Mouse (Mus musculus) lung, embryonic 14.5 days (tissue): ENCODE measurements around the gene Uqcrc1. TPM values are rescaled to one million over a fixed set of nuclear protein-coding genes. Genes with fewer than 3 reads are reported as not detected.

ENCODE experiments used
- ATAC-seq: fragments of 200-750 bp; cut with Nextera tagmentation; 2 replicates; pipeline ENCODE4 v1.8.0; 2017; ENCODE audit warnings: mild to moderate bottlenecking, moderate TSS enrichment, moderate library complexity; ENCODE audit not compliant: insufficient read depth
- DNase-seq: peaks from one replicate; pipeline ENCODE4 v3.0.0-alpha.2; 2015
- H3K27ac ChIP-seq: fragments of 300-500 bp; sonication (generic); 2 replicates; pipeline ENCODE4 v1.5.1; 2014; ENCODE audit warnings: low read depth, mild to moderate bottlenecking, moderate library complexity
- H3K27me3 ChIP-seq: fragments of 300-500 bp; sonication (generic); 2 replicates; pipeline ENCODE4 v1.6.1; 2014; ENCODE audit warnings: low read length, control low read depth; ENCODE audit not compliant: insufficient read depth
- H3K36me3 ChIP-seq: fragments of 300-500 bp; sonication (generic); 2 replicates; pipeline ENCODE4 v1.6.1; 2014; ENCODE audit warnings: control low read depth; ENCODE audit not compliant: insufficient read depth
- H3K4me1 ChIP-seq: fragments of 300-500 bp; sonication (generic); 2 replicates; pipeline ENCODE4 v1.6.1; 2014; ENCODE audit warnings: antibody characterized with exemption, control low read depth; ENCODE audit not compliant: insufficient read depth
- H3K4me2 ChIP-seq: fragments of 300-500 bp; sonication (generic); 2 replicates; pipeline ENCODE4 v1.6.1; 2014; ENCODE audit warnings: mild to moderate bottlenecking
- H3K4me3 ChIP-seq: fragments of 300-500 bp; sonication (generic); 2 replicates; pipeline ENCODE4 v1.5.1; 2014; ENCODE audit warnings: low read depth, low read length
- H3K9ac ChIP-seq: fragments of 300-500 bp; sonication (generic); 2 replicates; pipeline ENCODE4 v1.6.1; 2014
- H3K9me3 ChIP-seq: fragments of 300-500 bp; sonication (generic); 2 replicates; pipeline ENCODE4 v1.6.1; 2016; ENCODE audit warnings: low read depth, low read length, control low read depth
- CTCF ChIP-seq: IDR thresholded peaks from 2 replicates; pipeline ENCODE4 v1.5.1; 2016; ENCODE audit warnings: antibody characterized with exemption, low read depth
- WGBS: fragments of 180-500 bp; shearing (Covaris S2); extraction: QIAGEN DNeasy Blood & Tissue Kit; methylation state at CpG from one replicate; pipeline ENCODE4 v1.1.7; 2014; 5-methylcytosine and 5-hydroxymethylcytosine counted together
- polyA plus RNA-seq: library from polyadenylated mRNA; unstranded; fragments of >200 nt; fragmentation: Nextera tagmentation; extraction: Ambion mirVana; gene quantifications from 2 replicates; pipeline ENCODE4 v1.2.1, GENCODE M21; 2014

Uqcrc1 gene
- 446 and 454 TPM in 2 replicates for polyA plus RNA-seq

DNA sequence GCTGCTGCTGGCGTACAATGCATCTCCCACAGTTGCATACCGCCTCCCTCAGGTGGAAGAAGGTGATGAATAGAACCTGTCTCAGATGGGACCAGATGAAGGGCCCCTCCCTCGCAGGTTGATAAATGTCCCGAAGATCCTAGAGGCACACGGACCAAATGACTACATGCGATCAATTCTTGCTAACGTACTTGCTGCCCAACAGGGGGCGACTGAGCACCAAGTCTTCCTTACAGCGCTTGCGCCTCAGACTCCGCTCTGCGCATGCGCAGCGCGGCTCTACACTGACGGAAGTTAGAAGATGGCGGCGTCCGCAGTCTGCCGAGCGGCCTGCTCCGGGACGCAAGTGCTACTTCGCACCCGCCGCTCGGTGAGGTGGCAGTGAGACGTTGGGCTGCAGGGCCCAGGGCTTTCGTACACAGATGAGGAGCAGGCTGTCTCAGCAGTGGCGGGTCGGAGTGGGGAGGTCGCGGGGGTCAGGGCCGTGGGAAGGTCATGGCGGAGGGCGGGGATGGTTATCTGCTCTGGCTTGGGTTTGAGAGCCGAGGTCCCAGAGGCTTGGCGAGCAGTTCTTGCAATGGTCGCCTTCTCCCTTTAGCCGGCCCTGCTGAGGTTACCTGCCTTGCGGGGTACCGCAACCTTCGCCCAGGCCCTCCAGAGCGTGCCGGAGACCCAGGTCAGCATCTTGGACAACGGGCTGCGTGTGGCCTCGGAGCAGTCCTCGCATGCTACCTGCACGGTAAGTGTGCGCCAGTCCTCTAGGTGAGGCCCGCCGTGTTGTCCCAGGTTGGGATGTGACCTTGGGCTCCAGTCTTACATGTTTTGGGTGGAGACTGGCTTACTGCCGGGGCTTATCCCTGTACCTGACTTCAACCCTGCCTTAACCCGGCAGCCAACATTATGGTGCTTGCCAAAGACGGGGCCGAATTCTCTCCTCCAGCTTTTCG, at the start of gene Uqcrc1:
Gene Uqcrc1 (plus strand): TSS at position 216 of the 947 bp plus-strand sequence.
- ATAC-seq: peak; percentile 87

GRCm38 (mm10) chr9:108912308-108912707, 24.1 kb upstream of the Uqcrc1 start:
- no peak for ATAC-seq
- 58% methylated on average over 6 of the region's 6 CpGs for WGBS

More for the DNA sequence above, at the start of gene Uqcrc1:
- peak within 1 kb of the TSS; percentile 97 for H3K4me3 ChIP-seq
- H3K4me2 ChIP-seq: peak within 1 kb of the TSS; percentile 86
- DNase-seq: peak; percentile 100
- WGBS: 2% methylated on average over 58 of the region's 58 CpGs
- peaks cover 36% of the 10 kb centered on the region for H3K36me3 ChIP-seq
- TF ChIP-seq CTCF: peak; percentile 95
- H3K9me3 ChIP-seq: no peaks in the 10 kb centered on the region
- H3K27ac ChIP-seq: peak within 1 kb of the TSS; percentile 55; the same call in 1 of the 2 replicates
- H3K9ac ChIP-seq: peak within 1 kb of the TSS; percentile 91
- H3K4me1 ChIP-seq: no peaks in the 10 kb centered on the region
- no peaks in the 10 kb centered on the region for H3K27me3 ChIP-seq

DNA sequence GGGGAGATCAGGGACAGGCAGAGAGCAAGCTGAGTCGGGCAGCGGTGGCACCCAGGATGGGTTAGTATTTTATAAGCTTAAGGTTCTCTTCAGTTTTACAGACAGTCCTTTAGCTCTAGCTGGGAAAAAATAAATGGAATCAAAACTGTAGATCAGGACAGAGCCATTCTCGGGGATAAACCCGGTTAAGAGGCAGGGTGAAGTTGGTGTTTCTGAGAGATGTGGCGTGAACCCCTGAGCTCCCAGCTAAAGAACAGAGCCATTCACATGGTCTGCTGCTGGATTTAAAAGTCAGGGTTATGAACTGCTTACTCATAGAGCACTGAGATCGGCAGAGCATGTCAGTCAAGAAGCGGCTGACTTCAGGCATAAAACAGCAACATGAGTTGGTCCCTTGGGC, 23.3 kb upstream of the Uqcrc1 start:
- no peak for DNase-seq
- Histone ChIP-seq H3K4me2 (no peak overlapping the region), H3K9ac (no peak overlapping the region), H3K36me3 (no peaks in the 10 kb centered on the region), H3K27ac (no peak overlapping the region), H3K27me3 (no peaks in the 10 kb centered on the region), H3K9me3 (no peaks in the 10 kb centered on the region), H3K4me3 (no peak overlapping the region), H3K4me1 (no peaks in the 10 kb centered on the region)
- ATAC-seq: no peak
- WGBS: 81% methylated on average over 7 of the region's 7 CpGs
- TF ChIP-seq CTCF: no peak

More at GRCm38 (mm10) chr9:108912308-108912707, 24.1 kb upstream of the Uqcrc1 start:
- Histone ChIP-seq H3K27me3 (no peaks in the 10 kb centered on the region), H3K4me3 (no peak overlapping the region), H3K9ac (no peak overlapping the region), H3K27ac (no peak overlapping the region), H3K4me1 (no peaks in the 10 kb centered on the region), H3K4me2 (no peak overlapping the region), H3K9me3 (no peaks in the 10 kb centered on the region), H3K36me3 (no peaks in the 10 kb centered on the region)
- no peak for DNase-seq
- no peak for TF ChIP-seq CTCF

- Histone ChIP-seq H3K4me3 (no peak overlapping the region), H3K9ac (no peak overlapping the region), H3K36me3 (no peaks in the 10 kb centered on the region), H3K27me3 (no peaks in the 10 kb centered on the region), H3K4me2 (no peak overlapping the region), H3K4me1 (no peaks in the 10 kb centered on the region), H3K27ac (no peak overlapping the region), H3K9me3 (no peaks in the 10 kb centered on the region)
- no peak for DNase-seq
- TF ChIP-seq CTCF: no peak
- WGBS: 61% methylated on average over 10 of the region's 10 CpGs
- ATAC-seq: no peak
Observed at GRCm38 (mm10) chr9:108913621-108914020, 22.8 kb upstream of the Uqcrc1 start.

DNA sequence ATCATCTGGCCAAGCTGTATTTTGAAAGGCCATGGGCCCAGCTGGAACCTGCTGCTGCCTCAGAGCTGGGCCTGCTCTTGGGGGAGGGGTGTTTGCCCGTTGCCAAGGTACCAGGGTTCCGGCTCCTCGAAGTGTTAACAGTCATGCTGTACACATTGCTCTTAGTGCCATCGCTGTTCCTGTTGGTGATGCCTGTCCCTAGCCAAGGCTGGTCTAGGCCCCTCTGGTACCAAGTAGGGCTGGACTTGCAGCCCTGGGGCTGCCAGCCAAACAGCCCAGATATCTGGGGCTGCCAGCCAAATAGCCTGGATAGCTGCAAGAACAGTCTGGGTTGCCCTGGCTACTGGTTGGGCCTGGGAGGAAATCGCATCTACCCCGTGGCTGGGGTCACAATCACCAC, 21.9 kb upstream of the Uqcrc1 start, which contains the start of gene Tmem89:
Gene Tmem89 (plus strand): TSS at position 129 of the 400 bp plus-strand sequence.
- no peak for DNase-seq
- Histone ChIP-seq H3K4me1 (no peaks in the 10 kb centered on the region), H3K27ac (no peak within 1 kb of the TSS), H3K9ac (no peak within 1 kb of the TSS), H3K4me2 (no peak within 1 kb of the TSS), H3K36me3 (no peaks in the 10 kb centered on the region), H3K9me3 (no peaks in the 10 kb centered on the region), H3K4me3 (no peak within 1 kb of the TSS), H3K27me3 (no peaks in the 10 kb centered on the region)
- TF ChIP-seq CTCF: no peak
- ATAC-seq: no peak; the same call in 1 of the 2 replicates
- 62% methylated on average over 6 of the region's 6 CpGs for WGBS

GRCm38 (mm10) chr9:108925897-108926296, 10.5 kb upstream of the Uqcrc1 start:
- Histone ChIP-seq H3K27ac (no peak overlapping the region), H3K9ac (no peak overlapping the region), H3K4me3 (no peak overlapping the region), H3K27me3 (no peaks in the 10 kb centered on the region), H3K4me2 (no peak overlapping the region), H3K36me3 (no peaks in the 10 kb centered on the region), H3K4me1 (no peaks in the 10 kb centered on the region), H3K9me3 (no peaks in the 10 kb centered on the region)
- WGBS: 62% methylated on average over 8 of the region's 8 CpGs
- no peak for DNase-seq
- no peak for ATAC-seq
- TF ChIP-seq CTCF: no peak

GRCm38 (mm10) chr9:108928424-108928823, 8.0 kb upstream of the Uqcrc1 start:
- DNase-seq: no peak
- WGBS: 72% methylated on average over 3 of the region's 3 CpGs
- no peak for ATAC-seq

More at GRCm38 (mm10) chr9:108928424-108928823, 8.0 kb upstream of the Uqcrc1 start:
- Histone ChIP-seq H3K36me3 (no peaks in the 10 kb centered on the region), H3K9me3 (no peaks in the 10 kb centered on the region), H3K4me3 (no peak overlapping the region), H3K4me1 (no peaks in the 10 kb centered on the region), H3K27me3 (no peaks in the 10 kb centered on the region), H3K27ac (no peak overlapping the region), H3K9ac (no peak overlapping the region), H3K4me2 (no peak overlapping the region)
- TF ChIP-seq CTCF: no peak
